Mouse (Mus musculus) kidney, adult 10 weeks (tissue): ENCODE data around the gene Lrr1. TPM values are rescaled to one million over a fixed set of nuclear protein-coding genes. Genes with fewer than 3 reads are reported as not detected.

Source experiments
- polyA plus RNA-seq: library from polyadenylated mRNA; stranded (reverse); fragments of 350-450 nt; fragmentation: Illumina TruSeq; extraction: RNeasy Lipid Tissue Mini Kit (QIAGEN cat#74804); gene quantifications from one replicate; pipeline ENCODE4 v1.2.3, GENCODE M21; 2014; ENCODE audit warnings: low read depth, low replicate concordance

The Lrr1 gene
- not detected for polyA plus RNA-seq

GRCm38 (mm10) chr12:69168461-69169106 is at the start of gene Lrr1:
Gene Lrr1, plus strand, starts transcription at chr12:69168814.

GRCm38 (mm10) chr12:69158765-69159577 is 9.6 kb upstream of the Lrr1 start, which contains the start of gene Rps29:
Gene Rps29, minus strand, starts transcription at chr12:69159186.

GRCm38 (mm10) chr12:69183583-69184308 is 15.1 kb downstream of the Lrr1 start, which contains the start of the genes Rpl36al and Mgat2:
Gene Rpl36al, minus strand, starts transcription at chr12:69184083.
Gene Mgat2, plus strand, starts transcription at chr12:69184157.

GRCm38 (mm10) chr12:69196444-69197377 is 28.1 kb downstream of the Lrr1 start, which contains the start of gene Gm49383:
Gene Gm49383, minus strand, starts transcription at chr12:69197104.

GRCm38 (mm10) chr12:69198164-69198535 is 29.5 kb downstream of the Lrr1 start, which contains the start of gene Dnaaf2:
Gene Dnaaf2, minus strand, starts transcription at chr12:69198429.

GRCm38 (mm10) chr12:69204052-69204833 is 35.6 kb downstream of the Lrr1 start, which contains the start of gene Gm49384:
Gene Gm49384, minus strand, starts transcription at chr12:69204267.

GRCm38 (mm10) chr12:69227776-69228466 is 59.3 kb downstream of the Lrr1 start, which contains the start of gene Pole2:
Gene Pole2, minus strand, starts transcription at chr12:69228195.

Other genes starting within 250 kb of the Lrr1 start
- gene Rps29, start 9.6 kb upstream of the Lrr1 start, polyA plus RNA-seq: 36.7 TPM
- 161 TPM for gene Rpl36al, start 15.3 kb downstream of the Lrr1 start, polyA plus RNA-seq
- gene Mgat2, start 15.3 kb downstream of the Lrr1 start, polyA plus RNA-seq: 195 TPM
- 3.4 TPM for gene Gm49383, start 28.3 kb downstream of the Lrr1 start, polyA plus RNA-seq
- 1.6 TPM for gene Dnaaf2, start 29.6 kb downstream of the Lrr1 start, polyA plus RNA-seq
- 9.1 TPM for gene Gm49384, start 35.5 kb downstream of the Lrr1 start, polyA plus RNA-seq
- 4.6 TPM for gene Pole2, start 59.4 kb downstream of the Lrr1 start, polyA plus RNA-seq
- gene Klhdc1, start 72.4 kb downstream of the Lrr1 start, polyA plus RNA-seq: 11.8 TPM
- 131 TPM for gene Klhdc2, start 127.9 kb downstream of the Lrr1 start, polyA plus RNA-seq
- gene Nemf, start 188.4 kb downstream of the Lrr1 start, polyA plus RNA-seq: 87.2 TPM
- 57.1 TPM for gene Arf6, start 203.3 kb downstream of the Lrr1 start, polyA plus RNA-seq
- not detected for gene Gm9887, start 203.6 kb downstream of the Lrr1 start, polyA plus RNA-seq